13 mouse cellular contexts compared by ENCODE assay signal in genomic region chr11:107812429-107812828, GRCm38 (mm10). TPM values are rescaled to one million over a fixed set of nuclear protein-coding genes. Genes with fewer than 3 reads are reported as not detected.
"Had no signal": no experiment of that assay in that cellular context is flagged by ENCODE, and none has a peak within 500 bp of the region (broad histone marks: within the 10 kb centered on the region; RNA-seq: fewer than 3 reads in every experiment).

No protein-coding gene starts in this region.

- H3K9ac ChIP-seq: kidney, embryonic 15.5 days; limb, embryonic 15.5 days; liver, embryonic 12.5 days; lung, embryonic 14.5 days had no signal

- H3K4me3 ChIP-seq: kidney, embryonic 15.5 days; limb, embryonic 15.5 days; liver, embryonic 12.5 days; megakaryocyte, embryonic 14.5 days had no signal

- H3K4me1 ChIP-seq: liver, embryonic 12.5 days; megakaryocyte, embryonic 14.5 days had no signal

- ATAC-seq: intestine, embryonic 16.5 days; liver, embryonic 12.5 days had no signal

- H3K36me3 ChIP-seq: kidney, embryonic 15.5 days; limb, embryonic 15.5 days; liver, embryonic 12.5 days had no signal

- H3K4me2 ChIP-seq: kidney, embryonic 15.5 days; limb, embryonic 15.5 days; liver, embryonic 12.5 days; lung, embryonic 14.5 days had no signal

- DNase-seq: kidney, adult 2 months; lung, postnatal 14 days; right cerebral cortex, postnatal 25 days; thymus, adult 18-20 months; thymus, postnatal 14 days had no signal

- H3K27ac ChIP-seq: kidney, embryonic 15.5 days; limb, embryonic 15.5 days; liver, embryonic 12.5 days; macrophage had no signal

- H3K9me3 ChIP-seq: kidney, embryonic 15.5 days; limb, embryonic 15.5 days; liver, embryonic 12.5 days had no signal

RNA-seq across cellular contexts. Expression of gene Cacng4, which starts 18.1 kb away (rescaled TPM):
- total RNA-seq: monocyte, adult 5-6 weeks had no signal
- polyA plus RNA-seq: macrophage had no signal
